Mouse (Mus musculus) CH12.LX (cell line): ENCODE data around the gene Bmf.

Experiments
- CHD2 ChIP-seq: IDR thresholded peaks from 2 replicates; pipeline ENCODE4 v1.6.1; 2011; ENCODE audit warnings: low read length, improper control_type of control experiment
- CTCF ChIP-seq, 2 experiments: IDR thresholded peaks in 1 of 2; conservative IDR thresholded peaks in 1 of 2; 2 replicates each; pipeline ENCODE4 v1.5.1; 2011 to 2012; ENCODE audit warnings: low read depth in 2 of 2, low read length in 2 of 2, improper control_type of control experiment in 1 of 2, inconsistent platforms in 1 of 2, mild to moderate bottlenecking in 1 of 2, moderate library complexity in 1 of 2
- EP300 ChIP-seq: IDR thresholded peaks from 2 replicates; pipeline ENCODE4 v1.6.1; 2011; ENCODE audit warnings: low read length, improper control_type of control experiment
- MAZ ChIP-seq: IDR thresholded peaks from 2 replicates; pipeline ENCODE4 v1.6.1; 2012; ENCODE audit warnings: low read depth, mild to moderate bottlenecking, inconsistent platforms, low read length, improper control_type of control experiment, moderate library complexity
- MXI1 ChIP-seq: IDR thresholded peaks from 2 replicates; pipeline ENCODE4 v1.6.1; 2011; ENCODE audit warnings: mild to moderate bottlenecking, low read depth, low read length, improper control_type of control experiment
- MYC ChIP-seq: IDR thresholded peaks from 2 replicates; pipeline ENCODE4 v1.6.1; 2011; ENCODE audit warnings: low read depth, mild to moderate bottlenecking, improper control_type of control experiment, low read length
- NRF1 ChIP-seq: IDR thresholded peaks from 2 replicates; pipeline ENCODE4 v1.6.1; 2014; ENCODE audit warnings: low read depth, mild to moderate bottlenecking, inconsistent platforms, low read length, improper control_type of control experiment, moderate library complexity
- POLR2A ChIP-seq: IDR thresholded peaks from 2 replicates; pipeline ENCODE4 v1.6.1; 2011; ENCODE audit warnings: low read depth, mild to moderate bottlenecking, improper control_type of control experiment, low read length
- SMC3 ChIP-seq: IDR thresholded peaks from 2 replicates; pipeline ENCODE4 v1.6.1; 2011; ENCODE audit warnings: low read depth, low read length, improper control_type of control experiment
- ZMIZ1 ChIP-seq: IDR thresholded peaks from 2 replicates; pipeline ENCODE4 v1.6.1; 2012; ENCODE audit warnings: low read depth, mild to moderate bottlenecking, inconsistent platforms, low read length, improper control_type of control experiment

DNA sequence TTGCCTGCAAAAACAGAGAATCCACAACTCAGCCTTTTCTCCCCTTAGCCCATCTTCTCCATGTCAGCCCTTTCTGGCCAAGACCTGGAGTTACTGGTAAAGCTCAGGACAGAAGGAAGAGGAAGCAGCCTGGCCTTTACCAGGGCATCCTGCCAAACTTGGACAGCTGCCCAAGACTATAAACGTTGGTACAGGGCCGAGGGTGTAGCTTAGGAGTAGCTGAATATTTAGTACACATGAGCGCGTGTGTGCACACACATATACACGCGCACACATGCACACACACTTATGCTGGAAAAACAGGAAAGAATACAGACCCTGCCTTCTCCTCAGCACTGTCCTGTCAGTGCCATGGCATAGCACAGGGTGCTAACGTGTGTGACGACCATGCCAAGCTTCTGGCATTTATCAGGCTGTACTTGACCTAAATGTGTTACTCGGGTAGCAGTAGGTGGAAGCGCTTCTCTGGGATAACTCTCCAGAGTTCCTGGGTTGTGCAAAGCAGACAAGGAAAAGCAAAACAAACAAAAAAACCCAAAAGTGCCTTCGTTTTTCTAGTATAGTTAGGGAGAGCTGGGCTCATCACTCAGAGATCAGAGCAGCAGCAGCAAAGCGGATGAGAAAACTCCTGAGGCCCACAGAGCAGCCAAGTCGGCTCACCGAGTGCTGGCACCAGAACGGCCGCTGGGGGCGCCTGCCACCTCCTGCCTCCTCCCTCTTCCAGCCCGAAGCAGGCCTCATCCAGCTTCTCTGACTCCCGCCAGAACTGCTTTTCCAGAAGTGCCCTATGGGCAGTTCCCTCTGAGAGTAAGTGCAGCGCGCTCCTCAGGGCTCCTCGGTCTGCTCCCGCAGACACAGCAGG lies 4.0 kb downstream of the Bmf start:
- TF ChIP-seq EP300 = no peak
- TF ChIP-seq MYC = no peak
- no peak for TF ChIP-seq MXI1
- no peak for TF ChIP-seq POLR2A
- no peak for TF ChIP-seq CHD2
- TF ChIP-seq SMC3 = peak; percentile 45
- peak; percentile 45 to 78; a peak in 3 of 4 replicates for TF ChIP-seq CTCF (conservative IDR thresholded peaks at IDR 0.05 in 1 of 2, IDR thresholded peaks at IDR 0.05 in 1 of 2; ENCODE audit: low read depth in 2 of 2, low read length in 2 of 2)
- no peak for TF ChIP-seq MAZ
- TF ChIP-seq ZMIZ1 = no peak
- TF ChIP-seq NRF1 = no peak
